ENCODE assay signal across 10 mouse cellular contexts in the genomic region with DNA sequence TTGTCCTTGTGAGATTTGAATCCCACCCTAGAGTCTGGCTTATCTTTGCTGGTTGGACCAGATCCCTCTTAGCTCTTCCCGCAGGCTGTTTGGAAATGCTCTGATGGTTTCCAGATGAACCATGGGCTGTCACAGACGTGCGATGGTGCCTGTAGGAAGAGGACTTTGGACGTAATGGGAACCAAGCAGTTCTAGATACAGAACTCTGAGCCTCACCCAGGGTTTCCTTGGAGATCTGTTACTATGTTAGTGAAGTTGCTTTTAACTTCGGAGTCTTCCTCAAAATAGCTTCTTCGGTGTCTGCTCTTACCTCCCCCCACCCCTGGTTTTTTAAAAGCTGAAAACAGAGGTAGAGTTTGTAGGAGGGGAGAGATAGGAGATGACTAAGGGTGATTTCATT. TPM values are rescaled to one million over a fixed set of nuclear protein-coding genes. Genes with fewer than 3 reads are reported as not detected.
A peak's percentile ranks its signal among the peaks of the same experiment; 100 is the strongest.
DNase-seq lines count a peak whose midpoint lies in the region; ATAC-seq and TF ChIP-seq lines count a peak whose summit lies in the region.
"Had no signal": no experiment of that assay in that cellular context is flagged by ENCODE, and none has a peak within 500 bp of the region (broad histone marks: within the 10 kb centered on the region; RNA-seq: fewer than 3 reads in every experiment).

No protein-coding gene starts in this region.

- H3K9me3 ChIP-seq in heart, embryonic 12.5 days (replicated peaks): no peaks in the 10 kb centered on the region
- no peaks in the 10 kb centered on the region for H3K9me3 ChIP-seq in lung, embryonic 14.5 days (ENCODE audit: low read depth, low read length)
- no peaks in the 10 kb centered on the region for H3K9me3 ChIP-seq in hindbrain, embryonic 13.5 days
- no peaks in the 10 kb centered on the region; the same call in 1 of the 2 replicates for H3K9me3 ChIP-seq in midbrain, embryonic 16.5 days (replicated peaks; ENCODE audit: control insufficient read depth, low read length, poor library complexity, severe bottlenecking)

- no peak overlapping the region for H3K27ac ChIP-seq in heart, embryonic 12.5 days (ENCODE audit: poor library complexity, severe bottlenecking)
- H3K27ac ChIP-seq in lung, embryonic 14.5 days (ENCODE audit: low read depth): no peak overlapping the region
- no peak overlapping the region for H3K27ac ChIP-seq in hindbrain, embryonic 13.5 days
- no peak overlapping the region for H3K27ac ChIP-seq in midbrain, embryonic 16.5 days (ENCODE audit: low read length)

- 0 out of 2 replicates have a peak overlapping the region, but pooled peaks have one; percentile 80 for H3K4me3 ChIP-seq in heart, embryonic 12.5 days
- H3K4me3 ChIP-seq in lung, embryonic 14.5 days (ENCODE audit: low read depth, low read length): no peak overlapping the region
- no peak overlapping the region; the same call in 1 of the 2 replicates for H3K4me3 ChIP-seq in hindbrain, embryonic 13.5 days
- H3K4me3 ChIP-seq in midbrain, embryonic 16.5 days (ENCODE audit: low read depth, low read length): 0 out of 2 replicates have a peak overlapping the region, but pooled peaks have one; percentile 86

- H3K4me1 ChIP-seq in heart, embryonic 12.5 days (replicated peaks): peaks cover 20% of the 10 kb centered on the region
- H3K4me1 ChIP-seq in lung, embryonic 14.5 days (ENCODE audit: insufficient read depth): no peaks in the 10 kb centered on the region
- H3K4me1 ChIP-seq in hindbrain, embryonic 13.5 days (replicated peaks): peaks cover 27% of the 10 kb centered on the region
- H3K4me1 ChIP-seq in midbrain, embryonic 16.5 days (ENCODE audit: control insufficient read depth, insufficient read depth, low read length): peaks cover 14% of the 10 kb centered on the region; the same call in 1 of the 2 replicates

- H3K27me3 ChIP-seq in heart, embryonic 12.5 days (replicated peaks): peaks cover 11% of the 10 kb centered on the region
- peaks cover 7% of the 10 kb centered on the region for H3K27me3 ChIP-seq in lung, embryonic 14.5 days (ENCODE audit: insufficient read depth, low read length)
- H3K27me3 ChIP-seq in hindbrain, embryonic 13.5 days: peaks cover 33% of the 10 kb centered on the region
- H3K27me3 ChIP-seq in midbrain, embryonic 16.5 days (ENCODE audit: control insufficient read depth, insufficient read depth, low read depth, low read length): no peaks in the 10 kb centered on the region

- no peak for ATAC-seq in heart, embryonic 12.5 days (ENCODE audit: insufficient number of reproducible peaks, low FRiP score)
- ATAC-seq in lung, embryonic 14.5 days (ENCODE audit: insufficient read depth): no peak
- no peak for ATAC-seq in hindbrain, embryonic 13.5 days (ENCODE audit: low FRiP score)
- no peak for ATAC-seq in midbrain, embryonic 16.5 days

- WGBS in heart, embryonic 12.5 days: 24% methylated on average over 6 of the region's 6 CpGs
- WGBS in lung, embryonic 14.5 days: 48% methylated on average over 6 of the region's 6 CpGs
- 83% methylated on average over 6 of the region's 6 CpGs for WGBS in hindbrain, embryonic 13.5 days
- 72% methylated on average over 6 of the region's 6 CpGs for WGBS in midbrain, embryonic 16.5 days

- no peak for DNase-seq in heart, adult 9 months (ENCODE audit: low spot score in 2 of 2)
- DNase-seq in lung, embryonic 14.5 days: peak; percentile 13
- DNase-seq in lung, adult 18-20 months: no peak
- DNase-seq in adrenal gland, postnatal 10 days: no peak
- DNase-seq in layer of hippocampus, postnatal 14 days (ENCODE audit: low spot score in 2 of 2): no peak
- DNase-seq: adrenal gland, adult 2 months; layer of hippocampus, postnatal 36 days had no signal

- TF ChIP-seq CTCF in lung, embryonic 14.5 days (IDR thresholded peaks at IDR 0.05; ENCODE audit: low read depth): no peak

- H3K36me3 ChIP-seq in heart, embryonic 12.5 days: no peaks in the 10 kb centered on the region
- no peaks in the 10 kb centered on the region for H3K36me3 ChIP-seq in lung, embryonic 14.5 days (ENCODE audit: insufficient read depth)
- H3K36me3 ChIP-seq in hindbrain, embryonic 13.5 days: no peaks in the 10 kb centered on the region
- H3K36me3 ChIP-seq in midbrain, embryonic 16.5 days (ENCODE audit: control insufficient read depth, insufficient read depth, low read length): no peaks in the 10 kb centered on the region

- H3K4me2 ChIP-seq in heart, embryonic 12.5 days: peak overlapping the region; percentile 85
- peak overlapping the region; percentile 86; the same call in 1 of the 2 replicates for H3K4me2 ChIP-seq in lung, embryonic 14.5 days
- H3K4me2 ChIP-seq in hindbrain, embryonic 13.5 days: peak overlapping the region; percentile 85
- peak overlapping the region; percentile 75 for H3K4me2 ChIP-seq in midbrain, embryonic 16.5 days (ENCODE audit: low read length)

- no peak overlapping the region for H3K9ac ChIP-seq in heart, embryonic 12.5 days
- no peak overlapping the region for H3K9ac ChIP-seq in lung, embryonic 14.5 days
- no peak overlapping the region for H3K9ac ChIP-seq in hindbrain, embryonic 13.5 days
- no peak overlapping the region for H3K9ac ChIP-seq in midbrain, embryonic 16.5 days (ENCODE audit: low read depth, low read length)

RNA-seq across cellular contexts. Expression of a gene that starts 1.6 kb away (rescaled TPM):
- 2.6 TPM in 2 replicates for polyA plus RNA-seq in heart, embryonic 12.5 days (2016; fragmentation: Nextera tagmentation; extraction: Ambion mirVana)
- polyA plus RNA-seq in lung, embryonic 14.5 days (2014; fragmentation: Nextera tagmentation; extraction: Ambion mirVana): 2.4 and 2.5 TPM in 2 replicates
- 1.8 and 2.4 TPM in 2 replicates for polyA plus RNA-seq in hindbrain, embryonic 13.5 days (2015; fragmentation: Nextera tagmentation; extraction: Ambion mirVana)
- 2.2 and 2.9 TPM in 2 replicates for polyA plus RNA-seq in midbrain, embryonic 16.5 days (2015; fragmentation: Nextera tagmentation; extraction: Ambion mirVana)
- total RNA-seq in adrenal gland, postnatal 10 days (2021): 1 to 10 TPM; 8.1 to 8.5 TPM
- total RNA-seq in layer of hippocampus, postnatal 14 days (2021): 10 to 100 TPM; 17.1 to 19.7 TPM

RNA-seq across cellular contexts. Expression of a gene that starts 2.6 kb away (rescaled TPM):
- polyA plus RNA-seq in heart, embryonic 12.5 days (2016; fragmentation: Nextera tagmentation; extraction: Ambion mirVana): 259 and 289 TPM in 2 replicates
- 484 and 540 TPM in 2 replicates for polyA plus RNA-seq in lung, embryonic 14.5 days (2014; fragmentation: Nextera tagmentation; extraction: Ambion mirVana)
- polyA plus RNA-seq in hindbrain, embryonic 13.5 days (2015; fragmentation: Nextera tagmentation; extraction: Ambion mirVana): 268 and 296 TPM in 2 replicates
- polyA plus RNA-seq in midbrain, embryonic 16.5 days (2015; fragmentation: Nextera tagmentation; extraction: Ambion mirVana): 103 and 121 TPM in 2 replicates
- total RNA-seq in adrenal gland, postnatal 10 days (2021): 10 to 100 TPM; 43.0 to 65.9 TPM
- total RNA-seq in layer of hippocampus, postnatal 14 days (2021): 10 to 100 TPM; 19.4 to 27.4 TPM

RNA-seq across cellular contexts. Expression of a gene that starts 46.2 kb away (rescaled TPM):
- polyA plus RNA-seq in heart, embryonic 12.5 days (2016; fragmentation: Nextera tagmentation; extraction: Ambion mirVana): 15.5 and 19.3 TPM in 2 replicates
- 13.0 and 13.9 TPM in 2 replicates for polyA plus RNA-seq in lung, embryonic 14.5 days (2014; fragmentation: Nextera tagmentation; extraction: Ambion mirVana)
- polyA plus RNA-seq in hindbrain, embryonic 13.5 days (2015; fragmentation: Nextera tagmentation; extraction: Ambion mirVana): 22.4 and 23.5 TPM in 2 replicates
- polyA plus RNA-seq in midbrain, embryonic 16.5 days (2015; fragmentation: Nextera tagmentation; extraction: Ambion mirVana): 34.1 and 40.1 TPM in 2 replicates
- 10 to 100 TPM; 25.1 to 30.8 TPM for total RNA-seq in adrenal gland, postnatal 10 days (2021)
- total RNA-seq in layer of hippocampus, postnatal 14 days (2021): 10 to 100 TPM; 76.8 to 81.1 TPM

Comparison
In these comparisons a context has a peak if more than half of its experiments do, and no peak if none do; other contexts are left out.
1. H3K4me3 ChIP-seq: peak in heart, embryonic 12.5 days (single experiment) and midbrain, embryonic 16.5 days (single experiment); none in lung, embryonic 14.5 days (single experiment) and hindbrain, embryonic 13.5 days (single experiment).
2. Peak in every context shown above with its lines, with median percentiles within 50 percentile points of each other: H3K4me2 ChIP-seq.